Mouse (Mus musculus): ENCODE measurements around the gene Entpd7. TPM values are rescaled to one million over a fixed set of nuclear protein-coding genes. Genes with fewer than 3 reads are reported as not detected.

Entpd7 gene
- total RNA-seq, 4 experiments from 2014 or later, result 1.6 to 2.6 (median 2.1) TPM

DNA sequence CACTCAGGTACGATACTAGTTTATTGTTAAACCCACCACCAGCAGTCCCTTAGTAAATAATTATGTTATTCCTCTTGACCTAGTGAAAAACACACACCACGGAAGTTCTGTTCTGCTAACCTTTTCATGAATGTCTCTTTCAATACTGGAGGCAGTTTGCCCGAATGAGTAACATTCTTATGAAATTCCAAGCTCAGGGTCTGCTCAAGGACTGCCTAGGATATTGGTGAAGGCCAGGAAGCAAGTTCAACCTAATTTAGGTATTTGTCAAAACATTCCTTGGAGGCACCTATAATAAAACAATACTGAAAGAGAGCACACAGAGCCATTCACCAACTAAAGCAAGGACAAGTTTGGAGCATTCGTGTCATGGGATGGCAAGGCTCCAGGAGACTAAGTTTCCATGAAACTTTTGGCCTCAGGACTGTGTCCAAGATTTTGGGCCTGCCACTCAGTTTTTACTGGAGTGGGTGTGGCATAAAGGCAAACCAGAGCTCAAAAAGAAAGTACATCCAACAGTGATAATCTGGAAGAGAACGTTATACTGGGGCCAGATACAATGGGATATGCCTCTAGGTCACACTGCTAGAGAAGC lies 80.0 kb downstream of the Entpd7 start:
- no peak for DNase-seq (ENCODE audit: low spot score)

DNA sequence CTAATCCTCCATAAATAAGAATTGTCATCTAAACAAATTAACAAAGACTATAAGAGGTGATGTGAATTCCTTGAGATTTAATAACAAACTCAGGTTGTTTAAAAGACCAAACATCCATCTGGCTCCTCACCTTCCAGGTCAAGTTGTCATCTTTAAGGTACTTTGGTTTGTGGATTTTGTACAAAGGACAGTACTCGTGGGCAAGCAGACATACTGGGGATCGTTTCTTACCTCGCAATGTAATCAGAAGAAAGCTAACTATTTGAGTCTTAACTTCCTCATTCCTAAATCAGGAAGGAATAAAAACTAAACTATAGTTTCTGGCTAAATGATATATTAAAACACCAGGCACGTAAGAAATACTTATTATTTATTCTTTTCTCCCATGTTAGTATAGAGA lies 81.1 kb downstream of the Entpd7 start:
- DNase-seq (ENCODE audit: low spot score), result no peak

DNA sequence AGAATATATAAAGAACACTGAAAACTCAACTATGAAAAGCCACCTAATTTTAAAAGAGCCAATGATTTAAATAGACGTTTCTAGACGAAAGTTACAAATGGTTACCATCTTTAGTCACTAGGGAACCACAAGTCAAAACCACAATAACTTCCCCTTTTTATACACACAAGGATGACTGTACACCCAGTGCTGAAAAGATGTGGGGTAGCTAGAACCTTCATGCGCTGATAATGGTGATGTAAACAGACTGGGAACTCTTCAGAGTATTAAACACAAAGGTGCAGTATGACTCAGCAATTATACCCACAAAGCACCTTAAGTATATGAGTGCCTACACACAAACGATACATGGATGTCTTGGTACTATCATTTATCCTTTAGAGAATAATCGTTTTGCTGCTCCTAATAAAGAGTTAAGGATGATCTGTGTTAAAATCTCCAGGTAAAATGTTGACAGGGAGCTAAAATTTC lies 82.1 kb downstream of the Entpd7 start:
- DNase-seq (ENCODE audit: low spot score), result no peak

DNA sequence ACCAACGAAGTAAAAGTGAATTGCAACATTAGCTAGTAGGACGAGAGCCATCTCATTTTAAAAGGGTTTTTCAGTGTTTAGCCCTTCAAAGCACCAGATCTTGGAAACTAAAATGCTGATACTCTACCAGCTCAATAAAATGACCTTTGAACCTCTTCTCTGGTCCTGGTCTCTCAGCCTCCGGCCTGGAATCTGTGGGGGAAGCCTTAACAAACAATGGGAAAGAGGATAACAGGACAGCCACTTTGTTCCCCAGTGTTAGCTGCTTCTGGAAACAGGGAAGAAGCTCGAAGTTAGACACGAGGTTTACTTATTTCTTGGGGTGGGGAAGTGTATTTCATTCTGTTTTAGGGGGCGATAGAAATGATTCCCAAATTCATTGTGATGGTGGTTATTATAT lies 82.8 kb downstream of the Entpd7 start:
- DNase-seq (ENCODE audit: low spot score), result no peak

DNA sequence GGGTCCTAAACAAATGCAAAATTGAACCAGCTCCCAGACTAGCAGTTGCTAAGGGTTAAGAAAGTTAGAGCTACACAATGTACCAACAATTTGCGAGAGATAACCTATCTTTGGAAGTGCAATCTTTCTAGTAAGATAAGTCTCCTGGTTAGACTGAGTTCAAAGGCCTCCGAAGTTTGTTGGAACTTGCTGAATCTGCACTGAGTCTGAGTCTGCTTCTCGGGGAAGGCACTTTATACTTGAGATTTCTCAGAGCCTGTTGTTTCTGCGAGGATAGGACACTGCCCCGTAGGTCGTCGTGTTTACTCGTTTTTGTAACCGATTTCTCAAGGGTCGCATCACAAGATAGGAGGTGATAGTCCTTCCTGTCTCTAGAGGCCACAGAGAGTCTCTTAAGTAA lies 86.0 kb downstream of the Entpd7 start:
- no peak for DNase-seq (ENCODE audit: low spot score)

DNA sequence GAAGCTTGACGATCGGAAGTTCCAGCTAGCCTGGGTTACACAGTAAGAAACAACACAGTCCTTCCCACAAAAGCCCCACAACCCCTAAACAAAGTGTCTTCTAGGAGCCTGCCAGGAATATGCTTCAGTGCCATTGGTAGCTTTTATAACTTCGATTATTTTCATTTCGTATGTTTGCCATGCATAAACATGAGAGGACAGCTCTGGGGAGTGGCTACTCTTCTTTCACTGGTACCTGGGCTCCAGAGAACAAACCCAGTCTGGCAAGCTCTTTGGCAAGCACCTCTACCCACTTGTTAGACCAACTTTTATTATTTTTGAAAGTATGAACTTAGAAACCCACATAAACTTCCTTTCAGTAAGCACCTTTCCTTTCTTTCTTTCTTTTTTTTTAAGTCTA lies 87.1 kb downstream of the Entpd7 start:
- DNase-seq (ENCODE audit: low spot score), result no peak

DNA sequence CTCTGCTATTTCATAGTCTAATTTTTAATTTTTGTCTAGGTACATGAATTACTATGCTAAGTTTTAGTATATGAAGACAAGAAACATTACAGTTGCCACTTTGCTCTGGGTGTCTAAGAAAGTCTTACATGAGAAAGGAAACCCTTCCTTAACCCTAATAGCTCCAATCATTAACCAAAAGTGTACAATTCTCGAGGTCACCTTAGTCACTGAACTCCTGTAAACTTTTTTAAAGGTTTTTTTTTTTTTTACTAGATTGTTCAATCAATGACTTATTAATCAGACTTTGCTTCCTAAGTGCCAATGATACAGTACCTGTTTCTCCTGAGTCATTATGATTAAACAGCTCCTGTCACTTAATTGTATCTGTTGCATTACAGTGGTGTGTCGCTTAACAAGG lies 87.8 kb downstream of the Entpd7 start:
- DNase-seq (ENCODE audit: low spot score), result no peak

DNA sequence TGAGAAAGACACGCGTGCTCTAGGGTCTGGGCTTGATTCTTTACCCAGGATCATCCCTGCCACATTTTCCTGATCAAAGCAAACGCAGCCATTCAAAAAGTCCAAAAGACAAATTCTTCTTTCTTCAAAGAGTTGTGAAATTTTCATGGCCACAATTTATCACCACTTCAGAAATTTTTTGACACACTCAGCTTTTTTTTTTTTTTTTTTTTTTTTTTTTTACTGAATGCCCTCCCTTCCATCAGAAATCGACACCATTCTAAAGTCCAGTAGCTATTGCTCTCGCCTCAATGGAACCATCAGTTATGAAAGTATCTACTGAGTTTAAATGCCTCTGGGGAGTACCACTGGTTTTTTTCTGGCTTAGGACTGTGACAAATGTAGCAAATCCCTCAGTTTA lies 90.9 kb downstream of the Entpd7 start:
- no peak for DNase-seq (ENCODE audit: low spot score)

DNA sequence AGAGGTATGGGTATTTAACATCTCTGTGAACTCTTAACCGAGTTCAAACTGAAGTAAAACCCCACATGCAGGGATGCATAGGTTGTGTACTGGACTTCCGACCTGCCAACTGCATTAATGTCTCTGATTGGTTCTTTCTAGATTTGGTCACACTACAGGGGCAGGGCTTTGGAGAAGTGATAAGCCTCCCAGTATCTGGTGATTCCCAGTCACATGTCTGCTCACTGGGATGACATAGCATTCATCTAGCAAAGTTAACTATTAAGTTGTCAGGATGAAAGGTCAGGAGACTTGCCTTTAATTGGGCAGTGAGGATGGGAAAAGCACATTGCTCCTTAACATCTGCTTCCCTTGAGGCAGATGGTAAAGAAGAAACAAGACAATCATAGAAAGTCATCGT lies 92.5 kb downstream of the Entpd7 start, which contains the start of gene Abcc2:
Gene Abcc2, plus strand, starts transcription at position 213 of the 400 bp plus-strand sequence.
- no peak for DNase-seq (ENCODE audit: low spot score)

Other genes starting within 250 kb of the Entpd7 start
- gene Cnnm1, start 249.2 kb upstream of the Entpd7 start, total RNA-seq (2022), result under 1 TPM in 3 of 4 experiments, not detected in 1; 0.11 to 0.38 (median 0.22) TPM
- 1,000 to 10,000 TPM in 3 of 4 experiments, 100 to 1,000 TPM in 1; 973 to 1,404 (median 1,052) TPM for gene Got1, start 165.1 kb upstream of the Entpd7 start, total RNA-seq (2022)
- gene Nkx2-3, start 77.3 kb upstream of the Entpd7 start, total RNA-seq (2022), result not detected
- 10 to 100 TPM; 24.8 to 29.5 (median 27.4) TPM for gene Slc25a28, start 14.8 kb upstream of the Entpd7 start, total RNA-seq (2022)
- gene Cutc, start 63.3 kb downstream of the Entpd7 start, total RNA-seq (2022), result 10 to 100 TPM; 13.9 to 15.8 (median 14.6) TPM
- 10 to 100 TPM; 23.7 to 26.4 (median 25.1) TPM for gene Cox15, start 63.3 kb downstream of the Entpd7 start, total RNA-seq (2022)
- gene Abcc2, start 92.5 kb downstream of the Entpd7 start, total RNA-seq (2022), result not detected

All from heart, adult 8-10 months (tissue).